Mouse (Mus musculus) small intestine, adult 2 months (tissue): ENCODE measurements at regions not wholly inside any gene's neighbourhood (a gene's known extent, or its start where the extent isn't known, plus 50 kb on each side); places are given as distances from the start of the nearest gene placed in this dataset.

Experiments used
- CTCF ChIP-seq: fragments of 200-500 bp; IDR thresholded peaks from 2 replicates; pipeline ENCODE4 v1.5.1; 2012; ENCODE audit warnings: low read depth, mild to moderate bottlenecking, control low read depth, inconsistent platforms, low read length, moderate library complexity, mixed read lengths; ENCODE audit not compliant: insufficient replicate concordance, insufficient read length; ENCODE audit errors: extremely low read depth
- POLR2A ChIP-seq: fragments of 200-500 bp; IDR thresholded peaks from 2 replicates; pipeline ENCODE4 v1.6.1; 2012; ENCODE audit warnings: low read depth, mild to moderate bottlenecking, control low read depth, inconsistent platforms, low read length, moderate library complexity

GRCm38 (mm10) chr2:92531996-92532395 is 67.5 kb upstream of the Chst1 start:
- TF ChIP-seq CTCF (no peak), POLR2A (no peak)
